In genomic region chr12:17256905-17257304, GRCm38 (mm10) we compare ENCODE assay signal across 7 mouse cellular contexts. TPM values are rescaled to one million over a fixed set of nuclear protein-coding genes. Genes with fewer than 3 reads are reported as not detected.
DNase-seq lines count a peak whose midpoint lies in the region; ATAC-seq lines count a peak whose summit lies in the region.

No protein-coding gene starts in this region.

- no peaks in the 10 kb centered on the region; the same call in 1 of the 2 replicates for H3K27me3 ChIP-seq in forebrain, embryonic 16.5 days (replicated peaks; ENCODE audit: control insufficient read depth, insufficient read depth, low read length)
- peaks cover 5% of the 10 kb centered on the region; the same call in 1 of the 2 replicates for H3K27me3 ChIP-seq in intestine, embryonic 15.5 days (replicated peaks)

- 2% methylated on average over 9 of the region's 10 CpGs for WGBS in forebrain, embryonic 16.5 days
- 1% methylated on average over 10 of the region's 10 CpGs for WGBS in intestine, embryonic 15.5 days

- H3K9ac ChIP-seq in forebrain, embryonic 16.5 days (replicated peaks; ENCODE audit: low read depth, low read length), result no peak overlapping the region
- H3K9ac ChIP-seq in intestine, embryonic 15.5 days, result no peak overlapping the region

- no peaks in the 10 kb centered on the region for H3K9me3 ChIP-seq in forebrain, embryonic 16.5 days (ENCODE audit: control insufficient read depth, low read length)
- H3K9me3 ChIP-seq in intestine, embryonic 15.5 days, result no peaks in the 10 kb centered on the region

- no peak overlapping the region for H3K27ac ChIP-seq in forebrain, embryonic 16.5 days (ENCODE audit: low read length)
- no peak overlapping the region for H3K27ac ChIP-seq in intestine, embryonic 15.5 days

- no peak overlapping the region for H3K4me3 ChIP-seq in forebrain, embryonic 16.5 days (replicated peaks; ENCODE audit: low read length)
- H3K4me3 ChIP-seq in intestine, embryonic 15.5 days (replicated peaks), result no peak overlapping the region

- H3K4me1 ChIP-seq in forebrain, embryonic 16.5 days (replicated peaks; ENCODE audit: control insufficient read depth, insufficient read depth, low read length), result peaks cover 9% of the 10 kb centered on the region
- no peaks in the 10 kb centered on the region for H3K4me1 ChIP-seq in intestine, embryonic 15.5 days (replicated peaks)

- no peak overlapping the region for H3K4me2 ChIP-seq in forebrain, embryonic 16.5 days (ENCODE audit: low read length)
- H3K4me2 ChIP-seq in intestine, embryonic 15.5 days (replicated peaks), result no peak overlapping the region

- peak; percentile 60 for ATAC-seq in forebrain, embryonic 16.5 days
- ATAC-seq in intestine, embryonic 15.5 days, result peak; percentile 69; the same call in 1 of the 2 replicates

- H3K36me3 ChIP-seq in forebrain, embryonic 16.5 days (ENCODE audit: control insufficient read depth, insufficient read depth), result no peaks in the 10 kb centered on the region
- H3K36me3 ChIP-seq in intestine, embryonic 15.5 days, result no peaks in the 10 kb centered on the region

- DNase-seq in A20 (ENCODE audit: low read depth, low spot score), result peak; percentile 69
- peak; percentile 24 to 44 for DNase-seq in CD8-positive naive resting alpha-beta T cell, adult 2 months (ENCODE audit: low read depth in 2 of 2, low spot score in 2 of 2)
- peak; percentile 65 to 67 for DNase-seq in cerebellum, adult 18-20 months
- peak; percentile 76 for DNase-seq in lung, postnatal 10 days
- peak; percentile 88 for DNase-seq in retina, embryonic 14.5 days (ENCODE audit: low spot score)

RNA-seq across cellular contexts. Expression of gene Pdia6, which starts 9.4 kb away (rescaled TPM):
- polyA plus RNA-seq in forebrain, embryonic 16.5 days (2015; fragmentation: Nextera tagmentation; extraction: Ambion mirVana), result 333 and 384 TPM in 2 replicates
- 635 TPM in 2 replicates for polyA plus RNA-seq in intestine, embryonic 15.5 days (2015; fragmentation: Nextera tagmentation; extraction: Ambion mirVana)

Comparison
In these comparisons a context has a peak if more than half of its experiments do, and no peak if none do; other contexts are left out.
1. DNase-seq: peak in every context shown above with its lines; median percentile 88 in retina, embryonic 14.5 days; 76 in lung, postnatal 10 days; 69 in A20; 66 in cerebellum, adult 18-20 months; 34 in CD8-positive naive resting alpha-beta T cell, adult 2 months.